Mouse (Mus musculus): ENCODE results near the gene Gm13889.

Gm13889 gene

DNA sequence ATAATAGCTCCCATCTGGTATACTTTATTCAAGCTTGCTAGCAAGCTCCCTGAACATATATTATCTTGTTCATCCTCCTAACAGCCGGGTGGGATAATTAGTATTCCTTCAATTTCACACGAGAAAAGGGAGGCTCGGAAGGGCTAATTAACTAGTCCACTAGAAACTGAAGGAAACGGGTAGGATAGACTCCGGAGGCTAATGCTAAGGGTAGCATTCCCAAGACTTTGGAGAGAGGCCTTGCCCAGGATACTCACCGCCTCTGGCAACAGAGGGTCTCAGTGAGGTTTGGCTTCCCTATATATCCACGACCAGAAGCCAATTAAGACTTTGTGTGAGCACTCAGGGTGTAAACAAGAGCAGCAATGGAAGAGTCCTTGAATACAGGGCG is 779 bp upstream of the Gm13889 start:
- no peak for DNase-seq

- DNase-seq, result peak; percentile 37
These were observed 635 bp downstream of the Gm13889 start for GRCm38 (mm10) chr2:93956331-93956801.

- no peak for DNase-seq
These were observed 1.1 kb downstream of the Gm13889 start for GRCm38 (mm10) chr2:93955886-93956285.

- DNase-seq, result peak; percentile 19
These were observed 2.0 kb downstream of the Gm13889 start for GRCm38 (mm10) chr2:93954781-93955578.

DNA sequence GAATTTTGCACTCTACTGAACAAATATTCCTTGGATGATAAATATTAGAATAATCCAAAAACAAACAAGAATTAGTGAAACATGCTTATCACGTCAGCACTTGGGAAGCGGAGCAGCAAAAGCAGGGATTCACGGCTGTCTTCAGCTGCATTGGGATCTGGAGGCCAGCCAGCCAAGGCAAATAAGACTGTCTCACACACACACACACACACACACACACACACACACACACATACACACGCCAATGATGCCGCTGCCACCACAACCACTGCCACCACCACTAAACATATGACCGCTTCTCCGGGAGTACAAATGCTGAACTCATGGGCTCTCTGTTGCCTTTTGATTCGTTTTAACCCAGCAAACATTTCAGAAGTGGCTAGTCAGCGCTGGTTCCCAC is 3.3 kb downstream of the Gm13889 start:
- no peak for DNase-seq

DNA sequence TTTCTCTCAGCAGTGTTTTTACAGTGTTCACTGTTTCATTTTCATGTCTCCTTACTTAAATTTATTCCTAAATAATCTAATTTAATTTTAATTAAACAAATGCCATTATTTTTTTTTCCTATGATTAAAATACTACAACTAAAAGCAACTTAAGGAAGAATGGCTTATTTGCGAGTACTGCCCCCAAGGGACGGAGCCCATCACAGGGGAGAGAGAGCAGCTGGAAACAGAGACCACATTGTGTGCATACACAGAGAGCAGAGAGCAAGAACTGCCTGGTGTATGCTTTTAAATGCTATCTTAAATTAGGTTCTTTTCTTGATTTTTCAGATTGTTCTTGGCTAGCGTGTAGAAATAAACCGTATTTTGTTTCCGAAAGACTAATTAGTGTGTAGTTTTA is 10.0 kb downstream of the Gm13889 start:
- no peak for DNase-seq

DNA sequence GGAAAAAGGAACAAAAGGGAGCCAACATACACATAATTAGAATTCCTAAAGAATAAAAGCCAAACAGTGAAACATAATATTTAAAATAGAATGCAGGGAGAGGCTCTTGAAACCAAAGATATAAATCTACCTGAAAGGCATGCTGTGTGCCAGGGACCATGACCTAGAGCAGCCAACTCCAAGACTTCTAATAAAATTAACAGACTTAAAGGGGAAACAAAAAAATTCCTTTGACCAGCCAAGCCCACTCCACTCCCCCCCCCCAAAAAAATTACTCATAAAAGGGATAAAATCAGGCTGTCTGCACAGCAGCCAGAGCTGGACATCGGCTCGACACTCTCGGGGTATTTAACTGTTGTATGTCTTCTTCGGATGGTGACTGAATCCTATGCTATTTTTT is 12.1 kb downstream of the Gm13889 start:
- DNase-seq, result no peak

GRCm38 (mm10) chr2:93944099-93944498 is 12.9 kb downstream of the Gm13889 start:
- DNase-seq, result peak; percentile 22

GRCm38 (mm10) chr2:93941670-93942069 is 15.3 kb downstream of the Gm13889 start:
- no peak for DNase-seq

GRCm38 (mm10) chr2:93938534-93938933 is 18.5 kb downstream of the Gm13889 start:
- DNase-seq, result no peak

GRCm38 (mm10) chr2:93928866-93929265 is 28.1 kb downstream of the Gm13889 start:
- DNase-seq, result no peak

DNA sequence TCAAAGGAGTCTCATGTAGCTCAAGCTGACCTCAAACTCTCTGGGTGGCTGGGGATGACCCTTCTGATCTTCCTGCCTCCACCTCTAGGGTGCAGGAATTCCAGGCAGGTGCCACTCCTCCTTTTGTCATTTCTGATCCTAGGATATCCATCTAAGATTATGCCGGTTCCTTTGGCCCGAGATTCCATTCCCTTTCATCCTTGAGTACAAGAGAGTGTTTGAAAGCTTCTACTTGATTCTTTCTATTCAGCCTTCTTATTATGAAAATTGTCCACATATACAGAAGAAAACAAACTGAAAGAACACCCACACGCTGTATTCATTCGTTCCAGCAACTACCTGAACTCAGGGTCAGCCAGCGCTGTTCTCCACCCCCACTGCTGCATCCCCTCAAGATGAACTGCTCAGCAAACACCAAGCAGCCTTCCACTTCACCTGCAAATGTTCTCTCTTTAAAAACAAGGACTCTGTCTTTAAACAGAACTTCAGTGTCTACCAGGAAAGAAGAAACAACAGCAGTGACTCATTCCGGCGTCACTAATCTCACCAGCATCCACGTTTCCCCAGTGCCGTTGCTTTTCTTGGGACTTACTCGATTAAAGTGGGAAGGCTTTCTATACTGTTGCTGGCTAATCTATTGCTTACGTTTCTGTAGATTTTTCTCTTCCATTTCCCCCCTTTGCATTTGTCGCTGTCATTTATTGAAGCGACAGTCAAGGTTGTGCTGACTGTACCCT is 29.1 kb downstream of the Gm13889 start:
- no peak for DNase-seq

GRCm38 (mm10) chr2:93926141-93926540 is 30.9 kb downstream of the Gm13889 start:
- no peak for DNase-seq

GRCm38 (mm10) chr2:93919093-93919492 is 37.9 kb downstream of the Gm13889 start:
- DNase-seq, result no peak

DNA sequence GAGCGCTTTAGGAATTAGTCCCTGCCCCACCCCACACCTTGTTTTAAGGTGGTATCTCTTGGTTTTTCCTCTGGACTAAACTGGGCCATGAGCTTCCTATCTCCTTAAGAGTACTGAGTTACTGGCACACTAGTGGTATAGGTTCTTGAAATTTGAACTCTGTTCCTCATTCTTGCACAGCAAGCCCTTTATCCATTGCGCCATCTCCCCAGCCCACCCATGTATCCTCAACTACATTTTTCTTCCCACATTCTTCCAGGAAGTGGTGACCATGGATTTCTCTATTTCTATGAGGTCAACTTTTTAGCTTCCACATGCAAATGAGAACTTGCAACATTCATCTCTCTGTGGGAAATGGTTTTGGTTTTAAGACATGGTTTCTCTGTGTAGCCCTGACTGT is 43.4 kb downstream of the Gm13889 start:
- DNase-seq, result no peak

GRCm38 (mm10) chr2:93911942-93912341 is 45.1 kb downstream of the Gm13889 start:
- DNase-seq, result no peak

DNA sequence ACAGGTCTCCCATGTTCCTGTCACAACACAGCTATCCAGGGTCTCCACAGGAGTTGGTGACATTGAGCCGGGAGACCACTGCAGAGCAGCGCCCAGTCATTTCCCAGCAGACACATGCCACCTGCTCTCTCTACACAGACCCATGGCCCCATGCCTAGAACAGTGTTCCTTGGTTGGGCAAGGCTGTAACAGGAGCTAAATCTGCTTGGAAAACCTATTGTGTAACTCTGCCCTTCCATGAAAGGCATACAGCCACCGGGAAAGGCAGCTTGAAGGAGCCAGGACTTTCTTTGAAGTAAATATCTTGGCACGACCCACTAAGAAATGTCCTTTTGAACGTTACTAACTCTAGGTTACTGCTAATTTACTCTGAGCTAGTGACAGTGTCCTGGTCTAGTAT is 47.3 kb downstream of the Gm13889 start:
- DNase-seq, result no peak

- no peak for DNase-seq
These were observed 49.3 kb downstream of the Gm13889 start for GRCm38 (mm10) chr2:93907519-93908294.

- no peak for DNase-seq
These were observed 50.7 kb downstream of the Gm13889 start for GRCm38 (mm10) chr2:93906316-93906715.
